Mouse (Mus musculus) inflammation-experienced regulatory T-cells, adult 16 weeks (primary cell): ENCODE measurements around the gene Ccdc115. TPM values are rescaled to one million over a fixed set of nuclear protein-coding genes. Genes with fewer than 3 reads are reported as not detected.

Experiments used
- polyA plus RNA-seq: library from polyadenylated mRNA; unstranded; fragments of 100-300 nt; shearing (Covaris generic); gene quantifications from one replicate; pipeline ENCODE4 v1.2.1, GENCODE M21; 2017

Gene Ccdc115
- polyA plus RNA-seq = 58.5 TPM

DNA sequence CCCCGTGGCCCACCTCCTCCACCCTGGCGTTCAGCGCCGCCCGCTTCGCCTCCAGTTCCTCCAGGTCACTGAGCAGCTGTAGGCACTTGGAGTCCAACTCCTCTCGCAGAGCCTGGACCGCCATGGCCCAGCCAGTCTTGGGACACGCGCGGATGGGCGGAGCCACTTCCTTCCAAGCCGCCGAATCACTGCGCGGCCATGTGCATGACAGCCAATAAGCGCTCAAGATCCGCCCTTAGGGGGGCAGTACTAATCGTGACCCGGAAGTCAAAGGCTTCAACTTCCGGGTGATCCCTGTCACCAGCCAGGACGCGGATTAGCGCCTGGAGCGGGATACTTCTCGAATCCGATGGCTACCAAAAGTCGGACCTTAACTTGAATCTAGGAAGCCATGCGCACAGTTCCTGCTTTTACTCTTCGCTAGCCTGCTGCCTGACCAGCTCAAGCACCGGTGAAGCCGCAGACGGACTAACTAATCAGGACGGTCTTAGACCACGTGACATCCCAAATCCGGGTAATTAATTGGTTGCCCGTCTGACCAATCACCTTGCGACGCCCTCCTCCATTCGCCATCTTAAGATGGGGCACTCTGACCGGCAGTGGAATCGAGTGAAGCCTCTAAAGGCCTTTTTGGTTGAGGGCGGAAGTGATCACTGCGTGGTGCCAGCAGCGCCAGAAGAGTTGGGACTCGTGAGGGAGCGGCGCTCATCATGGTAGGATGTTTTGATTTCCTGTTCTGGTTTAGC, at the start of gene Ccdc115, which contains the start of gene Imp4:
Gene Ccdc115, minus strand, starts transcription at position 458 of the 746 bp plus-strand sequence.
Gene Imp4, plus strand, starts transcription at position 637 of the 746 bp plus-strand sequence.

GRCm38 (mm10) chr1:34459284-34460060, 20.0 kb upstream of the Ccdc115 start, which contains the start of gene Ptpn18:
Gene Ptpn18, plus strand, starts transcription at chr1:34459762.

Other genes starting within 250 kb of the Ccdc115 start
- gene Imp4, start 179 bp upstream of the Ccdc115 start, polyA plus RNA-seq = 169 TPM
- gene Ptpn18, start 20.1 kb upstream of the Ccdc115 start, polyA plus RNA-seq = 282 TPM
- not detected for gene Prss39, start 58.7 kb upstream of the Ccdc115 start, polyA plus RNA-seq
- not detected for gene Cfc1, start 96.0 kb upstream of the Ccdc115 start, polyA plus RNA-seq
- not detected for gene Prss40, start 121.3 kb upstream of the Ccdc115 start, polyA plus RNA-seq
- gene Amer3, start 140.0 kb upstream of the Ccdc115 start, polyA plus RNA-seq = not detected